In the genomic region with DNA sequence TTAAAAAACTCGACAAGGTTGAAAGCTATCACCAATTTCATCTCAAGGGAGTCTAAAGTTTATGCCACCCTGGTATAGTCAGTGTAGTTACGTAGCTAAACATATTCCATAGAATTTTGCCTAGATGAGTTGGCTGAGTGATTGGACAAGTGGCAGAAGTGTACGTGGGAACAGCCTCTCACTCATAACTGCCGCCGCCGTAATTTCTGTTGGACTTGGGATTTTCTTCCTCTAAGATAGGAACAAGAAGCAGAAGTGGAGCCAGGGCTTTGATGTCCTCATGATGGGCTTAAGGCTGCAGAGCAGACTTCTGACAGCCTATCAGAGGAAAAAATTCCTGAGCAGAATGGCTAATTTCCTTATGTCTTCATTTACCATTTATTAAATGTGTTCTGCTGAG, we compare ENCODE assay signal across 11 mouse cellular contexts. TPM values are rescaled to one million over a fixed set of nuclear protein-coding genes. Genes with fewer than 3 reads are reported as not detected.
A peak's percentile ranks its signal among the peaks of the same experiment; 100 is the strongest.
DNase-seq lines count a peak whose midpoint lies in the region; ATAC-seq lines count a peak whose summit lies in the region.
"Had no signal": no experiment of that assay in that cellular context is flagged by ENCODE, and none has a peak within 500 bp of the region (broad histone marks: within the 10 kb centered on the region; RNA-seq: fewer than 3 reads in every experiment).

No protein-coding gene starts in this region.

- H3K9me3 ChIP-seq in embryonic facial prominence, embryonic 12.5 days = no peaks in the 10 kb centered on the region
- H3K9me3 ChIP-seq in embryonic facial prominence, embryonic 10.5 days = no peaks in the 10 kb centered on the region
- H3K9me3 ChIP-seq in kidney, embryonic 16.5 days (ENCODE audit: low read length) = no peaks in the 10 kb centered on the region
- H3K9me3 ChIP-seq in stomach, embryonic 16.5 days (replicated peaks; ENCODE audit: control insufficient read depth, low read length) = peaks cover under 1% of the 10 kb centered on the region; the same call in 1 of the 2 replicates
- H3K9me3 ChIP-seq: forebrain, embryonic 13.5 days; midbrain, embryonic 12.5 days had no signal

- 64% methylated on average over 6 of the region's 6 CpGs for WGBS in embryonic facial prominence, embryonic 12.5 days
- 81% methylated on average over 6 of the region's 6 CpGs for WGBS in embryonic facial prominence, embryonic 10.5 days
- 70% methylated on average over 6 of the region's 6 CpGs for WGBS in kidney, embryonic 16.5 days
- 35% methylated on average over 6 of the region's 6 CpGs for WGBS in stomach, embryonic 16.5 days

- H3K4me2 ChIP-seq in embryonic facial prominence, embryonic 12.5 days (replicated peaks) = no peak overlapping the region
- H3K4me2 ChIP-seq in kidney, embryonic 16.5 days (replicated peaks; ENCODE audit: low read depth, low read length) = no peak overlapping the region
- peak overlapping the region; percentile 31 for H3K4me2 ChIP-seq in stomach, embryonic 16.5 days (ENCODE audit: low read depth, low read length)
- H3K4me2 ChIP-seq: forebrain, embryonic 13.5 days; midbrain, embryonic 12.5 days had no signal

- peak overlapping the region; percentile 47 for H3K27ac ChIP-seq in embryonic facial prominence, embryonic 12.5 days
- H3K27ac ChIP-seq in embryonic facial prominence, embryonic 10.5 days (replicated peaks) = no peak overlapping the region
- H3K27ac ChIP-seq in kidney, embryonic 16.5 days (ENCODE audit: low read length) = peak overlapping the region; percentile 63
- peak overlapping the region; percentile 88 for H3K27ac ChIP-seq in stomach, embryonic 16.5 days (ENCODE audit: low read length)
- H3K27ac ChIP-seq: forebrain, embryonic 13.5 days; midbrain, embryonic 12.5 days had no signal

- no peaks in the 10 kb centered on the region for H3K27me3 ChIP-seq in embryonic facial prominence, embryonic 12.5 days
- no peaks in the 10 kb centered on the region for H3K27me3 ChIP-seq in embryonic facial prominence, embryonic 10.5 days (replicated peaks; ENCODE audit: low read depth, poor library complexity, severe bottlenecking)
- H3K27me3 ChIP-seq in kidney, embryonic 16.5 days (ENCODE audit: insufficient read depth, low read length) = no peaks in the 10 kb centered on the region
- H3K27me3 ChIP-seq in stomach, embryonic 16.5 days (ENCODE audit: control insufficient read depth, insufficient read depth, low read length) = no peaks in the 10 kb centered on the region
- H3K27me3 ChIP-seq: forebrain, embryonic 13.5 days; midbrain, embryonic 12.5 days had no signal

- no peak overlapping the region for H3K4me3 ChIP-seq in embryonic facial prominence, embryonic 12.5 days
- H3K4me3 ChIP-seq in embryonic facial prominence, embryonic 10.5 days = no peak overlapping the region
- H3K4me3 ChIP-seq in kidney, embryonic 16.5 days (ENCODE audit: low read length) = no peak overlapping the region
- H3K4me3 ChIP-seq in stomach, embryonic 16.5 days (replicated peaks; ENCODE audit: low read length) = no peak overlapping the region
- H3K4me3 ChIP-seq: forebrain, embryonic 13.5 days; midbrain, embryonic 12.5 days had no signal

- DNase-seq in embryonic facial prominence, embryonic 10.5 days (ENCODE audit: low spot score) = no peak
- DNase-seq in kidney, postnatal 25 days = no peak
- peak; percentile 42 to 61 for DNase-seq in right cerebral cortex, adult 2 months (ENCODE audit: low spot score in 2 of 2)
- no peak for DNase-seq in right cerebral cortex, postnatal 10 days (ENCODE audit: low spot score in 2 of 2)
- no peak for DNase-seq in adrenal gland, adult 18-20 months (ENCODE audit: low spot score in 2 of 2)
- DNase-seq: adrenal gland, postnatal 10 days had no signal

- no peaks in the 10 kb centered on the region for H3K36me3 ChIP-seq in embryonic facial prominence, embryonic 12.5 days
- H3K36me3 ChIP-seq in embryonic facial prominence, embryonic 10.5 days (replicated peaks) = peaks cover 4% of the 10 kb centered on the region; the same call in 1 of the 2 replicates
- no peaks in the 10 kb centered on the region for H3K36me3 ChIP-seq in kidney, embryonic 16.5 days (ENCODE audit: insufficient read depth, low read length)
- H3K36me3 ChIP-seq in stomach, embryonic 16.5 days (ENCODE audit: control insufficient read depth, insufficient read depth, low read length) = no peaks in the 10 kb centered on the region
- H3K36me3 ChIP-seq: midbrain, embryonic 12.5 days had no signal

- no peak overlapping the region for H3K9ac ChIP-seq in embryonic facial prominence, embryonic 12.5 days
- no peak overlapping the region for H3K9ac ChIP-seq in kidney, embryonic 16.5 days (replicated peaks; ENCODE audit: low read length)
- no peak overlapping the region for H3K9ac ChIP-seq in stomach, embryonic 16.5 days (ENCODE audit: low read length)
- H3K9ac ChIP-seq: forebrain, embryonic 13.5 days; midbrain, embryonic 12.5 days had no signal

- no peak for ATAC-seq in embryonic facial prominence, embryonic 12.5 days (ENCODE audit: insufficient number of reproducible peaks, insufficient read depth, low FRiP score, low TSS enrichment)
- ATAC-seq in kidney, embryonic 16.5 days (ENCODE audit: low FRiP score, low TSS enrichment) = no peak
- no peak for ATAC-seq in stomach, embryonic 16.5 days (ENCODE audit: insufficient read depth, low FRiP score)
- ATAC-seq: forebrain, embryonic 13.5 days had no signal

- H3K4me1 ChIP-seq in embryonic facial prominence, embryonic 12.5 days = peaks cover 28% of the 10 kb centered on the region
- peaks cover 19% of the 10 kb centered on the region for H3K4me1 ChIP-seq in embryonic facial prominence, embryonic 10.5 days
- H3K4me1 ChIP-seq in kidney, embryonic 16.5 days (ENCODE audit: insufficient read depth, low read length) = peaks cover 30% of the 10 kb centered on the region
- H3K4me1 ChIP-seq in stomach, embryonic 16.5 days (ENCODE audit: control insufficient read depth, insufficient read depth, low read length) = peaks cover 34% of the 10 kb centered on the region

RNA-seq across cellular contexts. Expression of gene Pkig, which starts 17.5 kb away (rescaled TPM):
- polyA plus RNA-seq in embryonic facial prominence, embryonic 12.5 days (2016; fragmentation: Nextera tagmentation; extraction: Ambion mirVana) = 119 and 128 TPM in 2 replicates
- polyA plus RNA-seq in embryonic facial prominence, embryonic 10.5 days (2016; fragmentation: Nextera tagmentation; extraction: Ambion mirVana) = 189 and 194 TPM in 2 replicates
- 180 and 187 TPM in 2 replicates for polyA plus RNA-seq in kidney, embryonic 16.5 days (2015; fragmentation: Nextera tagmentation; extraction: Ambion mirVana)
- polyA plus RNA-seq in stomach, embryonic 16.5 days (2015; fragmentation: Nextera tagmentation; extraction: Ambion mirVana) = 91.2 and 107 TPM in 2 replicates
- total RNA-seq in adrenal gland, adult 18-20 months (2021) = 10 to 100 TPM; 37.4 to 38.3 TPM

RNA-seq across cellular contexts. Expression of gene Serinc3, which starts 30.7 kb away (rescaled TPM):
- 26.1 and 27.0 TPM in 2 replicates for polyA plus RNA-seq in embryonic facial prominence, embryonic 12.5 days (2016; fragmentation: Nextera tagmentation; extraction: Ambion mirVana)
- polyA plus RNA-seq in embryonic facial prominence, embryonic 10.5 days (2016; fragmentation: Nextera tagmentation; extraction: Ambion mirVana) = 21.9 and 22.1 TPM in 2 replicates
- polyA plus RNA-seq in kidney, embryonic 16.5 days (2015; fragmentation: Nextera tagmentation; extraction: Ambion mirVana) = 48.9 and 50.1 TPM in 2 replicates
- polyA plus RNA-seq in stomach, embryonic 16.5 days (2015; fragmentation: Nextera tagmentation; extraction: Ambion mirVana) = 59.2 and 62.2 TPM in 2 replicates
- 100 to 1,000 TPM; 521 to 567 TPM for total RNA-seq in adrenal gland, adult 18-20 months (2021)

Comparison
In these comparisons a context has a peak if more than half of its experiments do, and no peak if none do; other contexts are left out.
1. DNase-seq: peak in right cerebral cortex, adult 2 months (2 of 2); none in embryonic facial prominence, embryonic 10.5 days (single experiment), kidney, postnatal 25 days (0 of 2), right cerebral cortex, postnatal 10 days (0 of 2) and adrenal gland, adult 18-20 months (0 of 2).